Mouse (Mus musculus): ENCODE results near the gene Pym1. TPM values are rescaled to one million over a fixed set of nuclear protein-coding genes. Genes with fewer than 3 reads are reported as not detected.

Gene Pym1
- 45.5 and 47.7 TPM in 2 replicates for polyA plus RNA-seq (2015; fragmentation: Nextera tagmentation; extraction: Ambion mirVana)

- WGBS, result under 1% methylated on average over 35 of the region's 36 CpGs
Observed at GRCm38 (mm10) chr10:128747646-128748251, at the start of gene Pym1. Gene Pym1, plus strand, starts transcription at chr10:128747889.

GRCm38 (mm10) chr10:128699006-128699405 lies 48.7 kb upstream of the Pym1 start:
- no peak overlapping the region for H3K9ac ChIP-seq (ENCODE audit: low read depth, low read length)
- H3K4me2 ChIP-seq (ENCODE audit: low read length), result no peak overlapping the region
- no peak overlapping the region for H3K27ac ChIP-seq (ENCODE audit: low read length)
- no peaks in the 10 kb centered on the region for H3K9me3 ChIP-seq (replicated peaks; ENCODE audit: control insufficient read depth, low read length, poor library complexity, severe bottlenecking)
- no peak for ATAC-seq
- H3K4me1 ChIP-seq (ENCODE audit: control insufficient read depth, insufficient read depth, low read length), result peaks cover 12% of the 10 kb centered on the region
- H3K36me3 ChIP-seq (ENCODE audit: control insufficient read depth, insufficient read depth, low read length), result no peaks in the 10 kb centered on the region
- no peaks in the 10 kb centered on the region for H3K27me3 ChIP-seq (ENCODE audit: control insufficient read depth, insufficient read depth, low read depth, low read length)
- H3K4me3 ChIP-seq (ENCODE audit: low read depth, low read length), result no peak overlapping the region
- 85% methylated on average over 5 of the region's 5 CpGs for WGBS

More at GRCm38 (mm10) chr10:128747646-128748251, at the start of gene Pym1:
- H3K4me3 ChIP-seq (ENCODE audit: low read depth, low read length), result peak within 1 kb of the TSS; percentile 50
- peaks cover 8% of the 10 kb centered on the region for H3K27me3 ChIP-seq (ENCODE audit: control insufficient read depth, insufficient read depth, low read depth, low read length)
- peaks cover 34% of the 10 kb centered on the region for H3K4me1 ChIP-seq (ENCODE audit: control insufficient read depth, insufficient read depth, low read length)
- peak within 1 kb of the TSS; percentile 93 for H3K4me2 ChIP-seq (ENCODE audit: low read length)
- H3K9ac ChIP-seq (ENCODE audit: low read depth, low read length), result peak within 1 kb of the TSS; percentile 77
- H3K9me3 ChIP-seq (replicated peaks; ENCODE audit: control insufficient read depth, low read length, poor library complexity, severe bottlenecking), result no peaks in the 10 kb centered on the region
- no peaks in the 10 kb centered on the region for H3K36me3 ChIP-seq (ENCODE audit: control insufficient read depth, insufficient read depth, low read length)
- peak; percentile 73 for ATAC-seq
- H3K27ac ChIP-seq (ENCODE audit: low read length), result peak within 1 kb of the TSS; percentile 93

- Histone ChIP-seq H3K4me3 (ENCODE audit: low read depth, low read length) (no peak overlapping the region), H3K9ac (ENCODE audit: low read depth, low read length) (no peak overlapping the region), H3K4me1 (ENCODE audit: control insufficient read depth, insufficient read depth, low read length) (peaks cover 10% of the 10 kb centered on the region), H3K27me3 (ENCODE audit: control insufficient read depth, insufficient read depth, low read depth, low read length) (no peaks in the 10 kb centered on the region), H3K36me3 (ENCODE audit: control insufficient read depth, insufficient read depth, low read length) (no peaks in the 10 kb centered on the region), H3K9me3 (replicated peaks; ENCODE audit: control insufficient read depth, low read length, poor library complexity, severe bottlenecking) (no peaks in the 10 kb centered on the region), H3K4me2 (ENCODE audit: low read length) (no peak overlapping the region), H3K27ac (ENCODE audit: low read length) (no peak overlapping the region)
- 88% methylated on average over 11 of the region's 11 CpGs for WGBS
- no peak for ATAC-seq
Observed at GRCm38 (mm10) chr10:128699611-128700010, 48.1 kb upstream of the Pym1 start.

- Histone ChIP-seq H3K9ac (ENCODE audit: low read depth, low read length) (no peak overlapping the region), H3K36me3 (ENCODE audit: control insufficient read depth, insufficient read depth, low read length) (no peaks in the 10 kb centered on the region), H3K4me3 (ENCODE audit: low read depth, low read length) (no peak overlapping the region), H3K4me1 (ENCODE audit: control insufficient read depth, insufficient read depth, low read length) (peaks cover 6% of the 10 kb centered on the region; the same call in 1 of the 2 replicates), H3K27me3 (ENCODE audit: control insufficient read depth, insufficient read depth, low read depth, low read length) (no peaks in the 10 kb centered on the region), H3K4me2 (ENCODE audit: low read length) (no peak overlapping the region), H3K27ac (ENCODE audit: low read length) (no peak overlapping the region), H3K9me3 (replicated peaks; ENCODE audit: control insufficient read depth, low read length, poor library complexity, severe bottlenecking) (no peaks in the 10 kb centered on the region)
- WGBS, result 75% methylated on average over 5 of the region's 5 CpGs
- ATAC-seq, result no peak
Observed at GRCm38 (mm10) chr10:128700712-128701111, 47.0 kb upstream of the Pym1 start.

- no peaks in the 10 kb centered on the region for H3K9me3 ChIP-seq (replicated peaks; ENCODE audit: control insufficient read depth, low read length, poor library complexity, severe bottlenecking)
- WGBS, result 79% methylated on average over 6 of the region's 6 CpGs
Observed at GRCm38 (mm10) chr10:128702328-128703007, 45.2 kb upstream of the Pym1 start.

GRCm38 (mm10) chr10:128703895-128704294 lies 43.8 kb upstream of the Pym1 start, which contains the start of gene Pmel:
Gene Pmel, plus strand, starts transcription at chr10:128704195.
- H3K4me2 ChIP-seq (ENCODE audit: low read length), result peak within 1 kb of the TSS; percentile 88
- H3K27me3 ChIP-seq (ENCODE audit: control insufficient read depth, insufficient read depth, low read depth, low read length), result no peaks in the 10 kb centered on the region
- H3K36me3 ChIP-seq (ENCODE audit: control insufficient read depth, insufficient read depth, low read length), result no peaks in the 10 kb centered on the region
- peak within 1 kb of the TSS; percentile 60; the same call in 1 of the 2 replicates for H3K27ac ChIP-seq (ENCODE audit: low read length)
- H3K4me3 ChIP-seq (ENCODE audit: low read depth, low read length), result peak within 1 kb of the TSS; percentile 51
- H3K9ac ChIP-seq (ENCODE audit: low read depth, low read length), result peak within 1 kb of the TSS; percentile 59
- 22% methylated on average over 4 of the region's 4 CpGs for WGBS
- no peak for ATAC-seq
- H3K9me3 ChIP-seq (replicated peaks; ENCODE audit: control insufficient read depth, low read length, poor library complexity, severe bottlenecking), result no peaks in the 10 kb centered on the region
- peaks cover 4% of the 10 kb centered on the region; the same call in 1 of the 2 replicates for H3K4me1 ChIP-seq (ENCODE audit: control insufficient read depth, insufficient read depth, low read length)

More at GRCm38 (mm10) chr10:128702328-128703007, 45.2 kb upstream of the Pym1 start:
- no peak overlapping the region for H3K27ac ChIP-seq (ENCODE audit: low read length)
- H3K27me3 ChIP-seq (ENCODE audit: control insufficient read depth, insufficient read depth, low read depth, low read length), result no peaks in the 10 kb centered on the region
- peaks cover 4% of the 10 kb centered on the region; the same call in 1 of the 2 replicates for H3K4me1 ChIP-seq (ENCODE audit: control insufficient read depth, insufficient read depth, low read length)
- no peak overlapping the region for H3K4me2 ChIP-seq (ENCODE audit: low read length)
- H3K36me3 ChIP-seq (ENCODE audit: control insufficient read depth, insufficient read depth, low read length), result no peaks in the 10 kb centered on the region
- H3K9ac ChIP-seq (ENCODE audit: low read depth, low read length), result no peak overlapping the region
- no peak for ATAC-seq
- H3K4me3 ChIP-seq (ENCODE audit: low read depth, low read length), result no peak overlapping the region

GRCm38 (mm10) chr10:128704491-128705316 lies 43.0 kb upstream of the Pym1 start, which contains the start of gene Cdk2:
Gene Cdk2, minus strand, starts transcription at chr10:128705031.
- under 1% methylated on average over 58 of the region's 62 CpGs for WGBS
- Histone ChIP-seq H3K4me3 (ENCODE audit: low read depth, low read length) (peak within 1 kb of the TSS; percentile 51), H3K36me3 (ENCODE audit: control insufficient read depth, insufficient read depth, low read length) (no peaks in the 10 kb centered on the region), H3K9me3 (replicated peaks; ENCODE audit: control insufficient read depth, low read length, poor library complexity, severe bottlenecking) (no peaks in the 10 kb centered on the region), H3K27ac (ENCODE audit: low read length) (peak within 1 kb of the TSS; percentile 60), H3K27me3 (ENCODE audit: control insufficient read depth, insufficient read depth, low read depth, low read length) (no peaks in the 10 kb centered on the region), H3K4me2 (ENCODE audit: low read length) (peak within 1 kb of the TSS; percentile 88), H3K4me1 (ENCODE audit: control insufficient read depth, insufficient read depth, low read length) (peaks cover 4% of the 10 kb centered on the region; the same call in 1 of the 2 replicates), H3K9ac (ENCODE audit: low read depth, low read length) (peak within 1 kb of the TSS; percentile 59)
- ATAC-seq, result peak; percentile 91

GRCm38 (mm10) chr10:128705317-128705693 lies 42.4 kb upstream of the Pym1 start:
- peak; percentile 49; the same call in 1 of the 2 replicates for ATAC-seq
- Histone ChIP-seq H3K9ac (ENCODE audit: low read depth, low read length) (peak overlapping the region; percentile 14; the same call in 1 of the 2 replicates), H3K4me3 (ENCODE audit: low read depth, low read length) (peak overlapping the region; percentile 51), H3K27me3 (ENCODE audit: control insufficient read depth, insufficient read depth, low read depth, low read length) (no peaks in the 10 kb centered on the region), H3K36me3 (ENCODE audit: control insufficient read depth, insufficient read depth, low read length) (no peaks in the 10 kb centered on the region), H3K9me3 (replicated peaks; ENCODE audit: control insufficient read depth, low read length, poor library complexity, severe bottlenecking) (no peaks in the 10 kb centered on the region), H3K27ac (ENCODE audit: low read length) (peak overlapping the region; percentile 34; the same call in 1 of the 2 replicates), H3K4me1 (ENCODE audit: control insufficient read depth, insufficient read depth, low read length) (peaks cover 4% of the 10 kb centered on the region; the same call in 1 of the 2 replicates), H3K4me2 (ENCODE audit: low read length) (peak overlapping the region; percentile 88)
- WGBS, result 7% methylated on average over 11 of the region's 11 CpGs
